Mouse (Mus musculus) CH12.LX (cell line): ENCODE measurements around the gene Hacd1. TPM values are rescaled to one million over a fixed set of nuclear protein-coding genes. Genes with fewer than 3 reads are reported as not detected.
"Not testable (repeated sequence)": the region's sequence is repeated elsewhere in the genome, so short reads cannot be mapped to it uniquely, and the experiment has no call there.

Source experiments
- DNase-seq: peaks from one replicate; pipeline ENCODE4 v3.0.0-alpha.2; 2013; ENCODE audit errors: extremely low read depth
- H3K27ac ChIP-seq: 2 replicates; pipeline ENCODE4 v1.5.1; 2012; ENCODE audit warnings: low read depth, mild to moderate bottlenecking, control low read depth, moderate library complexity; ENCODE audit not compliant: insufficient read depth
- H3K27me3 ChIP-seq: replicated peaks from 2 replicates; pipeline ENCODE3; 2012; ENCODE audit warnings: inconsistent platforms
- H3K36me3 ChIP-seq, 2 experiments: replicated peaks in 1 of 2; 2 replicates each; pipeline versions ENCODE3 to v1.6.1; 2012; ENCODE audit warnings: inconsistent platforms in 1 of 2, low read length in 1 of 2, mild to moderate bottlenecking in 1 of 2, mixed read lengths in 1 of 2, moderate library complexity in 1 of 2; ENCODE audit not compliant: control insufficient read depth in 1 of 2, insufficient read depth in 1 of 2
- H3K4me1 ChIP-seq, 2 experiments: 2 replicates each; pipeline ENCODE4 v1.6.1; 2012; ENCODE audit warnings: inconsistent platforms in 1 of 2, moderate library complexity in 1 of 2; ENCODE audit not compliant: insufficient read depth in 2 of 2, control insufficient read depth in 1 of 2
- H3K4me2 ChIP-seq: 2 replicates; pipeline ENCODE4 v1.6.1; 2012; ENCODE audit warnings: low read depth, mild to moderate bottlenecking, control low read depth; ENCODE audit not compliant: poor library complexity, insufficient read depth, severe bottlenecking
- H3K4me3 ChIP-seq, 3 experiments: fragments of 150-350 bp in 1 of 3; sonication (generic) in 1 of 3; replicated peaks in 1 of 3; 2 replicates each; pipeline versions ENCODE3 to v1.5.1; 2011 to 2012; ENCODE audit warnings: low read depth in 2 of 3, low read length in 2 of 3, mild to moderate bottlenecking in 2 of 3, moderate library complexity in 2 of 3, control low read depth in 1 of 3, improper control_type of control experiment in 1 of 3, inconsistent platforms in 1 of 3, mixed read lengths in 1 of 3; ENCODE audit not compliant: poor library complexity in 1 of 3
- H3K79me2 ChIP-seq: replicated peaks from 2 replicates; pipeline ENCODE4 v1.6.1; 2012; ENCODE audit warnings: mild to moderate bottlenecking, moderate library complexity; ENCODE audit not compliant: control insufficient read depth, poor library complexity, insufficient read depth, severe bottlenecking; ENCODE audit errors: extremely low read depth
- H3K9ac ChIP-seq: 2 replicates; pipeline ENCODE4 v1.6.1; 2012; ENCODE audit warnings: low read depth, mild to moderate bottlenecking, control low read depth, moderate library complexity; ENCODE audit not compliant: insufficient read depth
- H3K9me3 ChIP-seq: replicated peaks from 2 replicates; pipeline ENCODE3; 2012; ENCODE audit warnings: low read length, inconsistent platforms, mixed read lengths
- IRF4 ChIP-seq: IDR thresholded peaks from 2 replicates; pipeline ENCODE4 v1.6.1; 2014; ENCODE audit warnings: low read depth, mild to moderate bottlenecking, inconsistent platforms, low read length, improper control_type of control experiment
- JUN ChIP-seq: IDR thresholded peaks from 2 replicates; pipeline ENCODE4 v1.6.1; 2011; ENCODE audit warnings: low read depth, mild to moderate bottlenecking, low read length, improper control_type of control experiment, moderate library complexity; ENCODE audit not compliant: insufficient read depth
- JUND ChIP-seq: conservative IDR thresholded peaks from 2 replicates; pipeline ENCODE4 v1.6.1; 2011; ENCODE audit warnings: low read depth, low read length, improper control_type of control experiment
- MAFK ChIP-seq: IDR thresholded peaks from 2 replicates; pipeline ENCODE4 v1.6.1; 2011; ENCODE audit warnings: low read length, improper control_type of control experiment; ENCODE audit not compliant: insufficient replicate concordance
- NELFE ChIP-seq: IDR thresholded peaks from 2 replicates; pipeline ENCODE4 v1.6.1; 2011; ENCODE audit warnings: low read depth, low read length, improper control_type of control experiment
- POLR2A ChIP-seq: IDR thresholded peaks from 2 replicates; pipeline ENCODE4 v1.6.1; 2011; ENCODE audit warnings: low read depth, mild to moderate bottlenecking, improper control_type of control experiment, low read length
- RCOR1 ChIP-seq: conservative IDR thresholded peaks from 2 replicates; pipeline ENCODE4 v1.6.1; 2012; ENCODE audit warnings: low read depth, mild to moderate bottlenecking, inconsistent platforms, low read length, improper control_type of control experiment
- TBP ChIP-seq: conservative IDR thresholded peaks from 2 replicates; pipeline ENCODE4 v1.6.1; 2011; ENCODE audit warnings: low read depth, low read length, improper control_type of control experiment
- TCF12 ChIP-seq: IDR thresholded peaks from 2 replicates; pipeline ENCODE4 v1.6.1; 2014; ENCODE audit warnings: low read depth, mild to moderate bottlenecking, inconsistent platforms, low read length, improper control_type of control experiment
- ZC3H11A ChIP-seq: IDR thresholded peaks from 2 replicates; pipeline ENCODE4 v1.6.1; 2012; ENCODE audit warnings: low read depth, mild to moderate bottlenecking, inconsistent platforms, low read length, improper control_type of control experiment
- ZMIZ1 ChIP-seq: IDR thresholded peaks from 2 replicates; pipeline ENCODE4 v1.6.1; 2012; ENCODE audit warnings: low read depth, mild to moderate bottlenecking, inconsistent platforms, low read length, improper control_type of control experiment
- dilution Hi-C: fragments of 300-500 bp; cut with MboI; formaldehyde crosslinking; loops from 2 replicates; pipeline ENCODE4 v1.14.3; 2020; ENCODE audit warnings: low sequenced_read_pairs; ENCODE audit not compliant: extremely low pct_unique_long_range_greater_than_20kb, extremely low pct_ligation_motif_present
- in situ Hi-C: fragments of 300-500 bp; cut with MboI; formaldehyde crosslinking; loops from 3 replicates; pipeline ENCODE4 v1.14.3; 2019; ENCODE audit warnings: low sequenced_read_pairs, low pct_ligation_motif_present, low pct_unique_long_range_greater_than_20kb, mixed read lengths
- polyA plus RNA-seq: library from polyadenylated mRNA; unstranded; fragments of >175 nt; gene quantifications from 2 replicates; pipeline ENCODE4 v1.2.1, GENCODE M21; 2012; ENCODE audit warnings: low read depth; ENCODE audit not compliant: insufficient read length
- total RNA-seq, 2 experiments: library from RNA; depleted of rRNA; stranded (reverse); fragments of 300-350 nt in 1 of 2; fragments of >200 nt in 1 of 2; gene quantifications; 2 replicates each; pipeline ENCODE4 v1.2.3; 2012 to 2014

Gene Hacd1
- total and polyA plus RNA-seq, 3 experiments: 18.3 to 55.4 (median 28.5) TPM

DNA sequence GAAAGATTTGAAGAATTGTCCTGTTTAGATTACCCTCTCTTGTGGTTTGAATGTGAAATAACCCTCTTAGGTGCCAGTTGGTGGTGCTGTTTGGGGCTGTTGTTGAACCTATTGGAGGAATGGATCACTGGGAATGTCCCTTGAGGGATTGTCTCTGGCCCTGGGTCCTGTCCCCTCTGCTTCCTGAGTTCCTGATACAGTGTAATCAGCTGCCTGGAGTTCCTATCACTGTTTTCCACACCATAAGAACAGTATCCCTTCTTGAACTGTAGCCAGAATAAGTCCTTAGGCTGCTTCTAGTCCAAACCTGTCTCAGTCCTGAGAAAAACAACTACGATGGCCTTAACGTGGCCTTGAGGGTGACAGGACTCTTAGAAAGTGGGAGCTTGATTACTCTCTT, 46.7 kb upstream of the Hacd1 start:
- in situ Hi-C loops (no loop called here), dilution Hi-C loops (no loop called here)

DNA sequence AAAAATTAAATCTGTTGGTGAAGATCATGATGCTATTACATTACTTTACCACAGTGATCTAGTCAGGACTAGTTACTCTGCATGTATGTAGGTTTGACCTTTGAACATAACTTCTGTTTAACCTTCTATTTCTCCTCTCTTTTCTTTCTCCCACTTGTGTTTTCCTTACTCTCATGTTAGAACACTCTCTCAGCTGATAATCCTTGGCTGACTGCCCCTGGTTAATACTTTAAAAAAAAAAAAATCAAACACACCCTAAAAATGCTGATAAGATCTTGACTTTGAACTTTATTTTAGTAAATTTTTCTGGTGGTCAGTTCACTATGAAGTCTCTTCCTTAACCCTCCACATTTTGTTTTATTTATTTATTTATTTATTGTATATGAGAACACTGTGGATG, 44.6 kb upstream of the Hacd1 start:
- no peaks in the 10 kb centered on the region for H3K27me3 ChIP-seq
- H3K36me3 ChIP-seq: peaks cover 0 to 21% of the 10 kb centered on the region in 2 experiments
- in situ Hi-C loops: no loop called here
- no peak for DNase-seq
- H3K9ac ChIP-seq: no peak overlapping the region
- peaks cover 0 to 4% of the 10 kb centered on the region in 2 experiments; a peak in 1 of 4 replicates for H3K4me1 ChIP-seq
- dilution Hi-C loops: no loop called here
- H3K9me3 ChIP-seq: peaks cover 2% of the 10 kb centered on the region
- H3K79me2 ChIP-seq: no peaks in the 10 kb centered on the region; the same call in 1 of the 2 replicates
- no peak for TF ChIP-seq MAFK
- TF ChIP-seq JUND: no peak
- TF ChIP-seq TBP: no peak
- no peak for TF ChIP-seq TCF12
- no peak for TF ChIP-seq POLR2A
- no peak for TF ChIP-seq RCOR1
- no peak for TF ChIP-seq ZMIZ1
- no peak for TF ChIP-seq JUN
- TF ChIP-seq ZC3H11A: no peak
- no peak for TF ChIP-seq NELFE
- H3K4me2 ChIP-seq: no peak overlapping the region
- H3K27ac ChIP-seq: no peak overlapping the region
- no peak overlapping the region for H3K4me3 ChIP-seq

More for the DNA sequence above, 46.7 kb upstream of the Hacd1 start:
- no peaks in the 10 kb centered on the region for H3K27me3 ChIP-seq
- H3K9me3 ChIP-seq: no peaks in the 10 kb centered on the region
- H3K27ac ChIP-seq: no peak overlapping the region
- no peak overlapping the region for H3K9ac ChIP-seq
- H3K79me2 ChIP-seq: no peaks in the 10 kb centered on the region; the same call in 1 of the 2 replicates
- no peak overlapping the region for H3K4me3 ChIP-seq
- H3K36me3 ChIP-seq: peaks cover 0 to 18% of the 10 kb centered on the region in 2 experiments
- peaks cover 0 to 4% of the 10 kb centered on the region in 2 experiments; a peak in 1 of 4 replicates for H3K4me1 ChIP-seq
- no peak for TF ChIP-seq IRF4
- DNase-seq: no peak
- no peak overlapping the region for H3K4me2 ChIP-seq

DNA sequence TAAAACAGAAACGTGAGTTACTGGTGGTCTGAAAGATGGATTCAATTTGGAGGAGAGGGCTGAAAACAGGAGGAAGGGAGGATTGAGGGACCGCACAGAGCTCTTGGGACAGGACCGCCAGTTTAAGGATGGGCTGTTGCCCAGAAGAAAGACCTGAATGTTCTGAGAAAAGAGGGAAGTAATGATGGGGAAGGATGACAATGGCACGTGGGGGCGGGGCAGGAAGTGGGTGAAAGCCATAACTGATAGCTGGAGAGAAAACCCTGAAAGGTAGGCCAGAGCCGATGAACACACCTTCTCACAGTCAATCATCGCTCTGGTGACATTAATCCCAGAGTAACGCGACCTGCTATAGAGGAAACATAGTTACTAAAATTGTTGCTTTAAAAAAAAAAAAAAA, 22.6 kb upstream of the Hacd1 start:
- H3K4me1 ChIP-seq: peaks cover 0 to 15% of the 10 kb centered on the region in 2 experiments; a peak in 2 of 4 replicates
- in situ Hi-C loops, DNase-seq: not testable (repeated sequence)

More for the DNA sequence above, 22.6 kb upstream of the Hacd1 start:
- H3K4me3 ChIP-seq, H3K36me3 ChIP-seq, dilution Hi-C loops, H3K27me3 ChIP-seq, H3K4me2 ChIP-seq, H3K9me3 ChIP-seq, H3K9ac ChIP-seq, H3K27ac ChIP-seq, H3K79me2 ChIP-seq: not testable (repeated sequence)
